Mouse (Mus musculus) fat pad, adult 2 months (tissue): ENCODE data around the gene Psme3.

Source experiments
- DNase-seq: peaks from one replicate; pipeline ENCODE4 v3.0.0-alpha.2; 2011; ENCODE audit warnings: low read depth, low spot score; ENCODE audit errors: extremely low read depth

Psme3 gene

GRCm38 (mm10) chr11:101351100-101351720, 35.2 kb downstream of the Psme3 start:
- DNase-seq: no peak

GRCm38 (mm10) chr11:101351721-101352111, 35.7 kb downstream of the Psme3 start:
- no peak for DNase-seq

GRCm38 (mm10) chr11:101353436-101353835, 37.4 kb downstream of the Psme3 start:
- no peak for DNase-seq

GRCm38 (mm10) chr11:101354438-101355010, 38.5 kb downstream of the Psme3 start:
- no peak for DNase-seq

- no peak for DNase-seq
Observed at GRCm38 (mm10) chr11:101355916-101356315, 39.9 kb downstream of the Psme3 start.

GRCm38 (mm10) chr11:101357505-101358182, 41.6 kb downstream of the Psme3 start:
- DNase-seq: no peak

GRCm38 (mm10) chr11:101359776-101360175, 43.8 kb downstream of the Psme3 start:
- no peak for DNase-seq

- DNase-seq: no peak
Observed at GRCm38 (mm10) chr11:101360651-101361113, 44.7 kb downstream of the Psme3 start.

- no peak for DNase-seq
Observed at GRCm38 (mm10) chr11:101364531-101364931, 48.5 kb downstream of the Psme3 start.

GRCm38 (mm10) chr11:101367326-101367935, 51.4 kb downstream of the Psme3 start, which contains the start of gene G6pc:
G6pc (plus strand) TSS chr11:101367561.
- DNase-seq: no peak

GRCm38 (mm10) chr11:101370141-101370540, 54.1 kb downstream of the Psme3 start:
- DNase-seq: no peak
